Mouse (Mus musculus): Measurements from ENCODE around the gene Ush1g.

DNA sequence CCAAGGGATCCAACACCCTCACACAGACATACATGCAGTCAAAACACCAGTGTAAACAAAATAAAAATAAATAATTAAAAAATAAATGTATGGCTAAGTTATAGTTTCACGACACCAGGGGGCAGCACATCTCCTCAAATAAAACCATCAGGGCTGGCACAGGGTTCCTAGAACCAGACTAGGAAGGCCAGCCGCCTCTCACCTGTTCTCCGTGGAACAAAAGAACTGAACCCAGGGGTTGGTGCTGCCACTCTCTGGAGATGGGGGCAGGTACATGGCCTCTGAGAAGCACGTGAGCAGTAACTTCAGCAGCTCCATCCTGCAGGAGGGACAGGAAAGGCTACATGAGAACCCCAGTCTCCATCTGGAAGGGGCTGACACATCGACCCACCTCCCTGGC, 36.6 kb upstream of the Ush1g start:
- no peak for TF ChIP-seq USF1 (IDR thresholded peaks at IDR 0.05; ENCODE audit: low read depth)
- TF ChIP-seq CTCF (IDR thresholded peaks at IDR 0.05; ENCODE audit: control insufficient read depth, insufficient read depth, insufficient read length) = no peak
